Mouse (Mus musculus): ENCODE data around the gene Glt1d1. TPM values are rescaled to one million over a fixed set of nuclear protein-coding genes. Genes with fewer than 3 reads are reported as not detected.
"Not testable (repeated sequence)": the region's sequence is repeated elsewhere in the genome, so short reads cannot be mapped to it uniquely, and the experiment has no call there.

Glt1d1 gene
- total RNA-seq, 2 experiments from 2014 or later = 0.33 to 0.35 TPM

- DNase-seq (ENCODE audit: low spot score in 2 of 2) = no peak
Observed at GRCm38 (mm10) chr5:127695898-127696297, 63.8 kb downstream of the Glt1d1 start.

- DNase-seq (ENCODE audit: low spot score in 2 of 2) = no peak
Observed at GRCm38 (mm10) chr5:127696602-127697001, 64.5 kb downstream of the Glt1d1 start.

- DNase-seq (ENCODE audit: low spot score in 2 of 2) = no peak
Observed at GRCm38 (mm10) chr5:127698525-127698924, 66.5 kb downstream of the Glt1d1 start.

- DNase-seq (ENCODE audit: low spot score in 2 of 2) = no peak
Observed at GRCm38 (mm10) chr5:127699679-127700078, 67.6 kb downstream of the Glt1d1 start.

GRCm38 (mm10) chr5:127700156-127700555, 68.1 kb downstream of the Glt1d1 start:
- no peak for DNase-seq (ENCODE audit: low spot score in 2 of 2)

- DNase-seq (ENCODE audit: low spot score in 2 of 2) = no peak
Observed at GRCm38 (mm10) chr5:127703609-127704180, 71.6 kb downstream of the Glt1d1 start.

- DNase-seq (ENCODE audit: low spot score in 2 of 2) = no peak
Observed at GRCm38 (mm10) chr5:127705225-127705624, 73.2 kb downstream of the Glt1d1 start.

GRCm38 (mm10) chr5:127705976-127706375, 73.9 kb downstream of the Glt1d1 start:
- DNase-seq (ENCODE audit: low spot score in 2 of 2) = no peak

- DNase-seq (ENCODE audit: low spot score in 2 of 2) = no peak
Observed at GRCm38 (mm10) chr5:127708143-127708542, 76.1 kb downstream of the Glt1d1 start.

- no peak for DNase-seq (ENCODE audit: low spot score in 2 of 2)
Observed at GRCm38 (mm10) chr5:127714783-127715704, 83.0 kb downstream of the Glt1d1 start.

GRCm38 (mm10) chr5:127720591-127721379, 88.7 kb downstream of the Glt1d1 start:
- DNase-seq (ENCODE audit: low spot score in 2 of 2) = no peak

- not testable (repeated sequence) for DNase-seq (ENCODE audit: low spot score in 2 of 2)
Observed at GRCm38 (mm10) chr5:127722171-127722570, 90.1 kb downstream of the Glt1d1 start.

- no peak for DNase-seq (ENCODE audit: low spot score in 2 of 2)
Observed at GRCm38 (mm10) chr5:127730351-127730750, 98.3 kb downstream of the Glt1d1 start.

- no peak for DNase-seq (ENCODE audit: low spot score in 2 of 2)
Observed at GRCm38 (mm10) chr5:127741331-127741730, 109.3 kb downstream of the Glt1d1 start.

- DNase-seq (ENCODE audit: low spot score in 2 of 2) = not testable (repeated sequence)
Observed at GRCm38 (mm10) chr5:127749540-127749939, 117.5 kb downstream of the Glt1d1 start.

- no peak for DNase-seq (ENCODE audit: low spot score in 2 of 2)
Observed at GRCm38 (mm10) chr5:127751262-127751975, 119.4 kb downstream of the Glt1d1 start.

- DNase-seq (ENCODE audit: low spot score in 2 of 2) = no peak
Observed at GRCm38 (mm10) chr5:127755594-127755993, 123.5 kb downstream of the Glt1d1 start.

- no peak for DNase-seq (ENCODE audit: low spot score in 2 of 2)
Observed at GRCm38 (mm10) chr5:127756011-127756410, 123.9 kb downstream of the Glt1d1 start.

GRCm38 (mm10) chr5:127756671-127757423, 124.8 kb downstream of the Glt1d1 start:
- DNase-seq (ENCODE audit: low spot score in 2 of 2) = no peak

GRCm38 (mm10) chr5:127758576-127758975, 126.5 kb downstream of the Glt1d1 start:
- DNase-seq (ENCODE audit: low spot score in 2 of 2) = no peak

Measured in adrenal gland, adult 18-20 months (tissue).